Mouse (Mus musculus): Measurements from ENCODE around the gene Rhoq. TPM values are rescaled to one million over a fixed set of nuclear protein-coding genes. Genes with fewer than 3 reads are reported as not detected.
A peak's percentile ranks its signal among the peaks of the same experiment; 100 is the strongest.

The Rhoq gene
- polyA plus RNA-seq, 1 experiment from 2014 or later, result 10.7 TPM

- ATAC-seq (peak; percentile 100), DNase-seq (ENCODE audit: low spot score) (peak; percentile 99)
- H3K4me2 ChIP-seq (replicated peaks; ENCODE audit: low read depth, low read length), result peak within 1 kb of the TSS; percentile 94
- no peak for TF ChIP-seq EP300 (IDR thresholded peaks at IDR 0.05)
- peak; percentile 36 for TF ChIP-seq CTCF (IDR thresholded peaks at IDR 0.05)
- no peaks in the 10 kb centered on the region for H3K9me3 ChIP-seq (ENCODE audit: low read length)
- peak within 1 kb of the TSS; percentile 70 for H3K4me3 ChIP-seq (ENCODE audit: low read depth, low read length)
- H3K9ac ChIP-seq (replicated peaks; ENCODE audit: low read depth), result peak within 1 kb of the TSS; percentile 78
- no peaks in the 10 kb centered on the region for H3K27me3 ChIP-seq (replicated peaks; ENCODE audit: insufficient read depth, low read length)
- WGBS, result 1% methylated on average over 32 of the region's 43 CpGs
- no peaks in the 10 kb centered on the region for H3K4me1 ChIP-seq (ENCODE audit: insufficient read depth, low read depth, low read length)
- H3K27ac ChIP-seq (ENCODE audit: low read length), result peak within 1 kb of the TSS; percentile 69; the same call in 1 of the 2 replicates
- no peaks in the 10 kb centered on the region for H3K36me3 ChIP-seq (ENCODE audit: insufficient read depth, low read length)
Observed at GRCm38 (mm10) chr17:87025269-87025949, 62.5 kb downstream of the Rhoq start, which contains the start of the genes Pigf and Cript. Pigf (minus strand) TSS chr17:87025406. Cript (plus strand) TSS chr17:87025550.

- no peak overlapping the region for H3K4me2 ChIP-seq (replicated peaks; ENCODE audit: low read depth, low read length)
- H3K27me3 ChIP-seq (replicated peaks; ENCODE audit: insufficient read depth, low read length), result no peaks in the 10 kb centered on the region
- H3K27ac ChIP-seq (ENCODE audit: low read length), result no peak overlapping the region
- H3K4me3 ChIP-seq (ENCODE audit: low read depth, low read length), result no peak overlapping the region
- no peak overlapping the region for H3K9ac ChIP-seq (replicated peaks; ENCODE audit: low read depth)
- H3K4me1 ChIP-seq (ENCODE audit: insufficient read depth, low read depth, low read length), result 0 out of 2 replicates have a peak, but pooled peaks cover 4% of the 10 kb centered on the region
- H3K36me3 ChIP-seq (ENCODE audit: insufficient read depth, low read length), result peaks cover 15% of the 10 kb centered on the region
- peak; percentile 78 for DNase-seq (ENCODE audit: low spot score)
- TF ChIP-seq CTCF (IDR thresholded peaks at IDR 0.05) (peak; percentile 90), EP300 (IDR thresholded peaks at IDR 0.05) (no peak)
- ATAC-seq, result peak; percentile 54
- 47% methylated on average over 9 of the region's 10 CpGs for WGBS
- H3K9me3 ChIP-seq (ENCODE audit: low read length), result no peaks in the 10 kb centered on the region
Observed at GRCm38 (mm10) chr17:87036141-87037073, 73.5 kb downstream of the Rhoq start.

- WGBS, result 79% methylated on average over 5 of the region's 5 CpGs
- H3K9ac ChIP-seq (replicated peaks; ENCODE audit: low read depth), result no peak overlapping the region
- H3K9me3 ChIP-seq (ENCODE audit: low read length), result no peaks in the 10 kb centered on the region
- 0 out of 2 replicates have a peak, but pooled peaks cover 4% of the 10 kb centered on the region for H3K4me1 ChIP-seq (ENCODE audit: insufficient read depth, low read depth, low read length)
- DNase-seq (ENCODE audit: low spot score), result no peak
- no peak overlapping the region for H3K4me2 ChIP-seq (replicated peaks; ENCODE audit: low read depth, low read length)
- H3K4me3 ChIP-seq (ENCODE audit: low read depth, low read length), result no peak overlapping the region
- TF ChIP-seq EP300 (IDR thresholded peaks at IDR 0.05) (no peak), CTCF (IDR thresholded peaks at IDR 0.05) (no peak)
- H3K36me3 ChIP-seq (ENCODE audit: insufficient read depth, low read length), result peaks cover 14% of the 10 kb centered on the region; the same call in 1 of the 2 replicates
- H3K27ac ChIP-seq (ENCODE audit: low read length), result no peak overlapping the region
- H3K27me3 ChIP-seq (replicated peaks; ENCODE audit: insufficient read depth, low read length), result no peaks in the 10 kb centered on the region
- ATAC-seq, result no peak
Observed at GRCm38 (mm10) chr17:87038496-87038895, 75.6 kb downstream of the Rhoq start.

GRCm38 (mm10) chr17:87041739-87042138, 78.9 kb downstream of the Rhoq start:
- Histone ChIP-seq H3K9me3 (ENCODE audit: low read length) (no peaks in the 10 kb centered on the region), H3K4me2 (replicated peaks; ENCODE audit: low read depth, low read length) (no peak overlapping the region), H3K4me1 (ENCODE audit: insufficient read depth, low read depth, low read length) (0 out of 2 replicates have a peak, but pooled peaks cover 4% of the 10 kb centered on the region), H3K27ac (ENCODE audit: low read length) (no peak overlapping the region), H3K4me3 (ENCODE audit: low read depth, low read length) (no peak overlapping the region), H3K27me3 (replicated peaks; ENCODE audit: insufficient read depth, low read length) (no peaks in the 10 kb centered on the region), H3K9ac (replicated peaks; ENCODE audit: low read depth) (no peak overlapping the region), H3K36me3 (ENCODE audit: insufficient read depth, low read length) (0 out of 2 replicates have a peak, but pooled peaks cover 8% of the 10 kb centered on the region)
- TF ChIP-seq CTCF (IDR thresholded peaks at IDR 0.05) (no peak), EP300 (IDR thresholded peaks at IDR 0.05) (no peak; the same call in none of the 2 replicates)
- ATAC-seq (peak; percentile 94), DNase-seq (ENCODE audit: low spot score) (peak; percentile 93)
- 43% methylated on average over 19 of the region's 19 CpGs for WGBS

- H3K4me1 ChIP-seq (ENCODE audit: insufficient read depth, low read depth, low read length), result 0 out of 2 replicates have a peak, but pooled peaks cover 4% of the 10 kb centered on the region
- no peak overlapping the region for H3K9ac ChIP-seq (replicated peaks; ENCODE audit: low read depth)
- ATAC-seq (peak; percentile 73), DNase-seq (ENCODE audit: low spot score) (peak; percentile 96)
- no peaks in the 10 kb centered on the region for H3K9me3 ChIP-seq (ENCODE audit: low read length)
- H3K4me2 ChIP-seq (replicated peaks; ENCODE audit: low read depth, low read length), result no peak overlapping the region
- TF ChIP-seq EP300 (IDR thresholded peaks at IDR 0.05) (no peak), CTCF (IDR thresholded peaks at IDR 0.05) (peak; percentile 100)
- H3K36me3 ChIP-seq (ENCODE audit: insufficient read depth, low read length), result no peaks in the 10 kb centered on the region
- H3K27ac ChIP-seq (ENCODE audit: low read length), result no peak overlapping the region
- no peak overlapping the region for H3K4me3 ChIP-seq (ENCODE audit: low read depth, low read length)
- WGBS, result 2% methylated on average over 15 of the region's 15 CpGs
- no peaks in the 10 kb centered on the region for H3K27me3 ChIP-seq (replicated peaks; ENCODE audit: insufficient read depth, low read length)
Observed at GRCm38 (mm10) chr17:87044364-87044763, 81.5 kb downstream of the Rhoq start.

GRCm38 (mm10) chr17:87044796-87045195, 81.9 kb downstream of the Rhoq start:
- DNase-seq (ENCODE audit: low spot score) (no peak), ATAC-seq (no peak)
- TF ChIP-seq EP300 (IDR thresholded peaks at IDR 0.05) (no peak), CTCF (IDR thresholded peaks at IDR 0.05) (no peak)
- Histone ChIP-seq H3K27me3 (replicated peaks; ENCODE audit: insufficient read depth, low read length) (no peaks in the 10 kb centered on the region), H3K4me3 (ENCODE audit: low read depth, low read length) (no peak overlapping the region), H3K4me2 (replicated peaks; ENCODE audit: low read depth, low read length) (no peak overlapping the region), H3K36me3 (ENCODE audit: insufficient read depth, low read length) (no peaks in the 10 kb centered on the region), H3K9me3 (ENCODE audit: low read length) (no peaks in the 10 kb centered on the region), H3K9ac (replicated peaks; ENCODE audit: low read depth) (no peak overlapping the region), H3K4me1 (ENCODE audit: insufficient read depth, low read depth, low read length) (0 out of 2 replicates have a peak, but pooled peaks cover 4% of the 10 kb centered on the region), H3K27ac (ENCODE audit: low read length) (no peak overlapping the region)
- WGBS, result 78% methylated on average over 8 of the region's 8 CpGs

Other genes starting within 250 kb of the Rhoq start
- gene Epas1, start 209.4 kb upstream of the Rhoq start, polyA plus RNA-seq (2015; fragmentation: Nextera tagmentation; extraction: Ambion mirVana), result 89.8 and 98.3 TPM in 2 replicates
- gene Tmem247, start 45.7 kb upstream of the Rhoq start, polyA plus RNA-seq (2015; fragmentation: Nextera tagmentation; extraction: Ambion mirVana), result not detected in 2 replicates
- not detected in 2 replicates for gene Atp6v1e2, start 15.2 kb upstream of the Rhoq start, polyA plus RNA-seq (2015; fragmentation: Nextera tagmentation; extraction: Ambion mirVana)
- 17.5 and 18.3 TPM in 2 replicates for gene Pigf, start 62.3 kb downstream of the Rhoq start, polyA plus RNA-seq (2015; fragmentation: Nextera tagmentation; extraction: Ambion mirVana)
- gene Cript, start 62.5 kb downstream of the Rhoq start, polyA plus RNA-seq (2015; fragmentation: Nextera tagmentation; extraction: Ambion mirVana), result 156 and 164 TPM in 2 replicates
- gene Socs5, start 144.6 kb downstream of the Rhoq start, polyA plus RNA-seq (2015; fragmentation: Nextera tagmentation; extraction: Ambion mirVana), result 9.5 and 10.5 TPM in 2 replicates

All from lung, postnatal 0 days (tissue).